Comparison of ENCODE assay signal across 8 mouse cellular contexts in genomic region chr5:142857763-142858229, GRCm38 (mm10). TPM values are rescaled to one million over a fixed set of nuclear protein-coding genes. Genes with fewer than 3 reads are reported as not detected.
DNase-seq lines count a peak whose midpoint lies in the region; ATAC-seq lines count a peak whose summit lies in the region.

No protein-coding gene starts in this region.

- intact Hi-C loops in heart, postnatal 25 days (cut with DNase I) = no loop called here
- intact Hi-C loops in left cerebral cortex, postnatal 36 days (cut with DNase I) = loop anchor here (5.0 kb wide), 1 partner anchor 35 kb away; no protein-coding TSS in a partner anchor

- 0 out of 2 replicates have a peak overlapping the region, but pooled peaks have one; percentile 22 for H3K9ac ChIP-seq in heart, embryonic 11.5 days (ENCODE audit: low read depth, low read length)
- 0 out of 2 replicates have a peak overlapping the region, but pooled peaks have one; percentile 25 for H3K9ac ChIP-seq in heart, embryonic 13.5 days

- peaks cover 3% of the 10 kb centered on the region; the same call in 1 of the 2 replicates for H3K9me3 ChIP-seq in heart, embryonic 11.5 days (replicated peaks; ENCODE audit: control insufficient read depth, low read length)
- H3K9me3 ChIP-seq in heart, embryonic 13.5 days = 0 out of 2 replicates have a peak, but pooled peaks cover 9% of the 10 kb centered on the region

- no peak overlapping the region for H3K27ac ChIP-seq in heart, embryonic 11.5 days (ENCODE audit: low read depth, low read length)
- H3K27ac ChIP-seq in heart, embryonic 13.5 days (replicated peaks) = no peak overlapping the region

- DNase-seq in heart, postnatal 25 days (ENCODE audit: low spot score) = no peak
- DNase-seq in cerebellum, adult 11 months = peak; percentile 58
- DNase-seq in left cerebral cortex, postnatal 36 days (ENCODE audit: low spot score in 2 of 2) = peak; percentile 69
- no peak for DNase-seq in spleen, adult 12 weeks (ENCODE audit: low spot score)
- DNase-seq in kidney, adult 8-10 months = no peak
- no peak for DNase-seq in kidney, postnatal 36 days

- no peaks in the 10 kb centered on the region for H3K27me3 ChIP-seq in heart, embryonic 11.5 days (ENCODE audit: control insufficient read depth, insufficient read depth, low read length)
- H3K27me3 ChIP-seq in heart, embryonic 13.5 days (replicated peaks) = no peaks in the 10 kb centered on the region

- H3K36me3 ChIP-seq in heart, embryonic 11.5 days (ENCODE audit: control insufficient read depth, insufficient read depth, low read length) = no peaks in the 10 kb centered on the region; the same call in 1 of the 2 replicates
- H3K36me3 ChIP-seq in heart, embryonic 13.5 days = no peaks in the 10 kb centered on the region

- ATAC-seq in heart, embryonic 11.5 days (replicated peaks; ENCODE audit: insufficient number of reproducible peaks, low FRiP score, low TSS enrichment) = no peak
- no peak for ATAC-seq in heart, embryonic 13.5 days (ENCODE audit: extremely low read depth, insufficient number of reproducible peaks, low FRiP score, low TSS enrichment)

- no peak overlapping the region for H3K4me3 ChIP-seq in heart, embryonic 11.5 days (ENCODE audit: low read depth, low read length)
- H3K4me3 ChIP-seq in heart, embryonic 13.5 days = peak overlapping the region; percentile 15; the same call in 1 of the 2 replicates

- 50% methylated on average over 16 of the region's 16 CpGs for WGBS in heart, embryonic 11.5 days (ENCODE audit: insufficient replicate concordance)
- 40% methylated on average over 16 of the region's 16 CpGs for WGBS in heart, embryonic 13.5 days

- H3K4me2 ChIP-seq in heart, embryonic 11.5 days = peak overlapping the region; percentile 16; the same call in 1 of the 2 replicates
- H3K4me2 ChIP-seq in heart, embryonic 13.5 days = peak overlapping the region; percentile 48

- H3K4me1 ChIP-seq in heart, embryonic 11.5 days (ENCODE audit: control insufficient read depth, insufficient read depth, low read length) = peaks cover 3% of the 10 kb centered on the region; the same call in 1 of the 2 replicates
- H3K4me1 ChIP-seq in heart, embryonic 13.5 days = peaks cover 17% of the 10 kb centered on the region

RNA-seq across cellular contexts. Expression of gene Fbxl18, which starts 37.4 kb away (rescaled TPM):
- 7.0 and 8.0 TPM in 2 replicates for polyA plus RNA-seq in heart, embryonic 11.5 days (2014; fragmentation: Nextera tagmentation; extraction: Ambion mirVana)
- 1 to 10 TPM; 5.4 to 6.0 TPM for total RNA-seq in heart, postnatal 25 days (2021)
- polyA plus RNA-seq in heart, embryonic 13.5 days (2015; fragmentation: Nextera tagmentation; extraction: Ambion mirVana) = 8.7 and 9.5 TPM in 2 replicates
- total RNA-seq in left cerebral cortex, postnatal 36 days (2021) = 10 to 100 TPM; 30.4 to 34.1 TPM

RNA-seq across cellular contexts. Expression of gene Tnrc18, which starts 40.3 kb away (rescaled TPM):
- 23.5 and 24.4 TPM in 2 replicates for polyA plus RNA-seq in heart, embryonic 11.5 days (2014; fragmentation: Nextera tagmentation; extraction: Ambion mirVana)
- total RNA-seq in heart, postnatal 25 days (2021) = 10 to 100 TPM; 50.5 to 59.1 TPM
- 15.9 and 18.6 TPM in 2 replicates for polyA plus RNA-seq in heart, embryonic 13.5 days (2015; fragmentation: Nextera tagmentation; extraction: Ambion mirVana)
- total RNA-seq in left cerebral cortex, postnatal 36 days (2021) = 100 to 1,000 TPM; 117 to 147 TPM

RNA-seq across cellular contexts. Expression of gene Actb, which starts 48.8 kb away (rescaled TPM):
- polyA plus RNA-seq in heart, embryonic 11.5 days (2014; fragmentation: Nextera tagmentation; extraction: Ambion mirVana) = 7,480 and 8,290 TPM in 2 replicates
- 100 to 1,000 TPM; 898 to 947 TPM for total RNA-seq in heart, postnatal 25 days (2021)
- polyA plus RNA-seq in heart, embryonic 13.5 days (2015; fragmentation: Nextera tagmentation; extraction: Ambion mirVana) = 6,383 and 6,386 TPM in 2 replicates
- total RNA-seq in left cerebral cortex, postnatal 36 days (2021) = 1,000 to 10,000 TPM; 2,229 to 2,541 TPM

Comparison
In these comparisons a context has a peak if more than half of its experiments do, and no peak if none do; other contexts are left out.
1. DNase-seq: peak in cerebellum, adult 11 months (single experiment) and left cerebral cortex, postnatal 36 days (2 of 2); none in heart, postnatal 25 days (single experiment), spleen, adult 12 weeks (single experiment), kidney, adult 8-10 months (0 of 2) and kidney, postnatal 36 days (0 of 2).
2. RNA of gene Fbxl18, which starts 37.4 kb away (total RNA-seq): 30.4 to 34.1 TPM in left cerebral cortex, postnatal 36 days; 5.4 to 6.0 TPM in heart, postnatal 25 days; every median in the first group is over 4 times any median in the second.